Mouse (Mus musculus) heart, postnatal 0 days (tissue): Measurements from ENCODE around the gene Gse1.

Experiments used
- CTCF ChIP-seq: IDR thresholded peaks from 2 replicates; pipeline ENCODE4 v1.5.1; 2016; ENCODE audit warnings: antibody characterized with exemption, control low read depth, low read depth
- EP300 ChIP-seq: IDR thresholded peaks from 2 replicates; pipeline ENCODE4 v1.6.1; 2016; ENCODE audit warnings: antibody characterized with exemption, low read depth

DNA sequence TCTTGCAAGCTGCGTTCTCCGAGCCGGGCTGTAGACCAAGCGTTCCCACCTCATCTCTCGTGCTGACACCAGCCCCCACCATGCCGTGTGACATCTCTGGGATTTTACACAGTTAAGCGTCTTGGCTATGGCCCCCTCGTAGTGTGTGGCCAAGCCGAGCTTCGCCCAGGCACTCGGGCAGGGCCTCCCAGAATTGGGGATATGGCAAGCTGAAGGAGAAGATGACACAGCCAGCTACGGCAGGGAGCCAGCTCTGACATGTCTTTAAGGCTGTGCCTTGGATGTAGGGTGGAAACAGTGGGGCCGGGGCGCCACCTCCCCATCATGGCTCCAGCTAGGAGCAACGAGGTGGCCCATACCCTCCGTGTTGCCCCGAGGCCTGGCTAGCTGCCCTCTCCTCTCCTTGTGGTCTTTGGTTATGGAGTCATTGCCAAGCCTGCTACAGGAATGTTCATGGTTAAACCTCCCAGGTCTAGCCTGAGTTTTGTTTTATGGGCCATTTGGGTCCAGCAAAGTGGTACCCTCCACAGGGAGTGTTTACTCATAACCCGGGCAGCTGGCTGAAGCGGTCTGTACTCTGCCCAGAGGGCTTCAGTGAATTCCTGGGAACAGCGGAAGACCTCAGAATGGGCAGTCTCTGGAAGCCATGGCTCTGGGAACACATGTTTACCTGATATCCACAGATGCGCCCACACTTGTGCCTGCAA, 89.0 kb downstream of the Gse1 start:
- TF ChIP-seq CTCF (no peak), EP300 (no peak)
